Mouse (Mus musculus) spleen, adult 2 months (tissue): ENCODE results near the gene 2310034G01Rik. TPM values are rescaled to one million over a fixed set of nuclear protein-coding genes. Genes with fewer than 3 reads are reported as not detected.

ENCODE experiments used
- DNase-seq, 2 experiments: peaks; one replicate each; pipeline versions ENCODE4 v3.0.0 to v3.0.0-alpha.2; 2012 to 2021; ENCODE audit warnings: low spot score in 2 of 2, low read depth in 1 of 2
- H3K27ac ChIP-seq: fragments of 200-500 bp; 2 replicates; pipeline ENCODE4 v1.5.1; 2012; ENCODE audit warnings: low read length, inconsistent platforms; ENCODE audit not compliant: insufficient read depth
- H3K27me3 ChIP-seq: fragments of 200-500 bp; 2 replicates; pipeline ENCODE4 v1.6.1; 2012; ENCODE audit warnings: mild to moderate bottlenecking, moderate library complexity, low read length, inconsistent platforms; ENCODE audit not compliant: control insufficient read depth, insufficient read depth
- H3K36me3 ChIP-seq: fragments of 200-500 bp; 2 replicates; pipeline ENCODE4 v1.6.1; 2012; ENCODE audit warnings: mild to moderate bottlenecking, low read length, inconsistent platforms; ENCODE audit not compliant: control insufficient read depth, insufficient read depth
- H3K4me1 ChIP-seq: fragments of 200-500 bp; 2 replicates; pipeline ENCODE4 v1.6.1; 2011; ENCODE audit warnings: inconsistent platforms; ENCODE audit not compliant: control insufficient read depth, insufficient read depth, insufficient read length
- H3K4me3 ChIP-seq: fragments of 200-500 bp; 2 replicates; pipeline ENCODE4 v1.5.1; 2011; ENCODE audit warnings: mild to moderate bottlenecking, inconsistent platforms; ENCODE audit not compliant: insufficient read depth, insufficient read length; ENCODE audit errors: extremely low read depth
- CTCF ChIP-seq: fragments of 200-500 bp; IDR thresholded peaks from 2 replicates; pipeline ENCODE4 v1.5.1; 2011; ENCODE audit warnings: mild to moderate bottlenecking, inconsistent platforms; ENCODE audit not compliant: insufficient read depth, insufficient read length, insufficient replicate concordance; ENCODE audit errors: extremely low read depth
- POLR2A ChIP-seq: fragments of 200-500 bp; IDR thresholded peaks from 2 replicates; pipeline ENCODE4 v1.6.1; 2011; ENCODE audit warnings: low read depth, low read length, inconsistent platforms
- WGBS: fragments of 180-500 bp; shearing (Covaris S2); methylation state at CpG from one replicate; pipeline ENCODE4 v1.1.7; 2018; 5-methylcytosine and 5-hydroxymethylcytosine counted together
- polyA plus RNA-seq: library from polyadenylated mRNA; depleted of rRNA; stranded (reverse); fragments of >200 nt; gene quantifications from 2 replicates; pipeline ENCODE4 v1.2.3, GENCODE M21; 2012; rRNA removed

2310034G01Rik gene
- polyA plus RNA-seq = 0.16 and 0.42 TPM in 2 replicates

GRCm38 (mm10) chr19:46350168-46350932, at the start of gene 2310034G01Rik:
Gene 2310034G01Rik (minus strand): TSS chr19:46350302.
- H3K4me3 ChIP-seq = peak within 1 kb of the TSS; percentile 75
- peaks cover 5% of the 10 kb centered on the region; the same call in 1 of the 2 replicates for H3K27me3 ChIP-seq
- 69% methylated on average over 10 of the region's 10 CpGs for WGBS
- TF ChIP-seq POLR2A = no peak
- TF ChIP-seq CTCF = no peak
- no peak for DNase-seq
- H3K4me1 ChIP-seq = peaks cover 6% of the 10 kb centered on the region
- H3K27ac ChIP-seq = no peak within 1 kb of the TSS
- no peaks in the 10 kb centered on the region for H3K36me3 ChIP-seq

- TF ChIP-seq CTCF = no peak
- TF ChIP-seq POLR2A = no peak
- Histone ChIP-seq H3K36me3 (no peaks in the 10 kb centered on the region), H3K27me3 (no peaks in the 10 kb centered on the region), H3K4me1 (peaks cover 5% of the 10 kb centered on the region; the same call in 1 of the 2 replicates), H3K4me3 (no peak overlapping the region), H3K27ac (no peak overlapping the region)
- 91% methylated on average over 7 of the region's 7 CpGs for WGBS
- no peak for DNase-seq
These were observed 49.8 kb upstream of the 2310034G01Rik start for GRCm38 (mm10) chr19:46399886-46400285.

DNA sequence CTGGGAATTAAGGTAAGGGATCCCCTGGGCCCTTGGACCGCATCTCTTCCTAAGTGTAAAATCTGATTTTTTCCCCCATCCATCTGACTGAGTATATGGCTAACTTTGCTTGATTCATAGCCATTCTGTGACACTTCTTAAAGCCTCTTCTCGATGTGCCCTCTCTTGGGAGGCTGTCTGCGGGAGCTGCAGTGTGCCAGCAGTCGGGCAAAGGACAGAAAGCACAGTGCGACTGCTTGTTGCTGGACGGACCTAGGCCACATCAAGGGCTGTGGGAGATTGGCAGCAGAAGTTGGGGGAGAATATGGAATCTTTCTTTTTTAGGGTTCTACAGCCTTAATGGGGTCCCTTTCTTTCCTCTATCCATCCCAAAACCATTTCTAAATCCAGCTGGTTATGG, 49.3 kb upstream of the 2310034G01Rik start:
- WGBS = 94% methylated on average over 6 of the region's 6 CpGs
- DNase-seq = no peak
- Histone ChIP-seq H3K4me1 (peaks cover 5% of the 10 kb centered on the region; the same call in 1 of the 2 replicates), H3K4me3 (no peak overlapping the region), H3K27ac (no peak overlapping the region), H3K36me3 (no peaks in the 10 kb centered on the region), H3K27me3 (no peaks in the 10 kb centered on the region)
- TF ChIP-seq CTCF = no peak
- TF ChIP-seq POLR2A = no peak

GRCm38 (mm10) chr19:46398401-46398800, 48.3 kb upstream of the 2310034G01Rik start:
- H3K27me3 ChIP-seq = no peaks in the 10 kb centered on the region
- peaks cover 7% of the 10 kb centered on the region; the same call in 1 of the 2 replicates for H3K4me1 ChIP-seq
- H3K27ac ChIP-seq = no peak overlapping the region
- H3K4me3 ChIP-seq = no peak overlapping the region
- H3K36me3 ChIP-seq = no peaks in the 10 kb centered on the region
- TF ChIP-seq POLR2A = no peak
- no peak for DNase-seq
- WGBS = 65% methylated on average over 3 of the region's 3 CpGs

DNA sequence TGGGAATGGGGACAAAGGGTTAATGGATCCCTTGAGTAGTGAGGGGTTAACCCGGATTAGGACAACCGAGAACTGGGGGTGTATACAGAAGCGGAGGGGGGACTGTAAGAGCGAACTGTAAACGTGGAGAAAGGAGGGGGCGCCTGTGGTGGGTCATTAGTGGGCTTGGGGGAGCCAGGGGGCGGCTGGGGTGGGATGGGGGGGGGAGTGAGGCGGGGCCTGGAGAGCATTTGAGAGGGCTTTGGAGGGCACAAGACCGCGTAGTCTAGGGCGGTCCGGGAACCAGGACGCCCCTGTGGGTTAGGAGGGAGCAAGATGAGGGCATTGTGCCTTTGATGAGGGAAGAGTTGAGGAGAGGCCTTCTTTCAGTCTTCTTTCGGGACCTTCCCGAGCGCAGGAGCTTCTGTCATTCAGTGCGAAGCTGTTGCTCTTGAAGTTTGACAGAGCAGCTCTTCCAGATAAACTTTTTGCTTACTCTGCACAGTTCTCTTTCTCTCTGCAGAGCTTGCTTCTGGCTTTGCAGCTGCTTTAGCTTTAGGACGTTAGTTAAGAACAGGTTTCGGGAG, 47.4 kb upstream of the 2310034G01Rik start:
- no peak for TF ChIP-seq CTCF
- TF ChIP-seq POLR2A = no peak
- peaks cover 7% of the 10 kb centered on the region; the same call in 1 of the 2 replicates for H3K4me1 ChIP-seq
- no peak overlapping the region for H3K27ac ChIP-seq
- H3K36me3 ChIP-seq = no peaks in the 10 kb centered on the region
- H3K27me3 ChIP-seq = no peaks in the 10 kb centered on the region
- DNase-seq = no peak
- H3K4me3 ChIP-seq = peak overlapping the region; percentile 87
- 6% methylated on average over 19 of the region's 19 CpGs for WGBS

- whole genome bisulfite sequencing = under 1% methylated on average over 55 of the region's 57 CpGs
- H3K4me3 ChIP-seq = peak within 1 kb of the TSS; percentile 88
- H3K36me3 ChIP-seq = no peaks in the 10 kb centered on the region
- TF ChIP-seq POLR2A = no peak; the same call in 1 of the 2 replicates
- peak; percentile 78; the same call in 1 of the 2 replicates for TF ChIP-seq CTCF
- peak; percentile 97 for DNase-seq
- H3K27me3 ChIP-seq = no peaks in the 10 kb centered on the region
- H3K27ac ChIP-seq = peak within 1 kb of the TSS; percentile 65
- H3K4me1 ChIP-seq = peaks cover 7% of the 10 kb centered on the region; the same call in 1 of the 2 replicates
These were observed 46.8 kb upstream of the 2310034G01Rik start, which contains the start of gene Sufu for GRCm38 (mm10) chr19:46396686-46397435. Gene Sufu (plus strand): TSS chr19:46396896.

GRCm38 (mm10) chr19:46396109-46396508, 46.0 kb upstream of the 2310034G01Rik start:
- H3K27ac ChIP-seq = no peak overlapping the region
- DNase-seq = no peak
- no peaks in the 10 kb centered on the region for H3K36me3 ChIP-seq
- TF ChIP-seq POLR2A (no peak), CTCF (no peak)
- H3K4me1 ChIP-seq = peaks cover 7% of the 10 kb centered on the region; the same call in 1 of the 2 replicates
- whole genome bisulfite sequencing = 6% methylated on average over 8 of the region's 8 CpGs
- no peak overlapping the region for H3K4me3 ChIP-seq
- no peaks in the 10 kb centered on the region for H3K27me3 ChIP-seq
